Mouse (Mus musculus): Measurements from ENCODE around the gene Igsf9b.

DNA sequence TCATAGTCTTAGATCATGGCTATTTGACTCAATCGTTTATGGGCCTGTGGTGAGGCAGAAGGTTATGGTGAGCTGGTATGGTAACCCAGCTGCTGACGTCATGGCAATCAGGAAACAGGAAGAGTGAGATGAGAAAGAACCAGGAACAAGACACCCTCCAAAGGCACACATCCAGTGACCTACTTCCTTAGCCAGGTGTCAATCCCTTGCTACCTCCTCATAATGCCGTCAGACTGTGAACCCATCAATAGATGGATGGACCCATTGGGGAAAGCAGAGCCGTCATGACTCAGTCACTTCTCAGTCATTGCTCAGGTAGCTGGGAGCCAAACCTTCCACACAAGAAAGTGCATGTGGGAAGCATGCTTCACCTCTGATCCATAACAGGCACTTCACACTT is 30.5 kb upstream of the Igsf9b start:
- TF ChIP-seq CTCF (IDR thresholded peaks at IDR 0.05): no peak
- TF ChIP-seq EP300 (IDR thresholded peaks at IDR 0.05): no peak
